Mouse (Mus musculus) kidney, postnatal 36 days (tissue): Measurements from ENCODE around the gene Kcnj6.

Experiments used
- DNase-seq, 2 experiments: peaks; one replicate each; pipeline ENCODE4 v3.0.0; 2021 to 2022; ENCODE audit warnings: mixed read lengths in 2 of 2

Gene Kcnj6

GRCm38 (mm10) chr16:94765129-94765528, 232.4 kb downstream of the Kcnj6 start:
- DNase-seq = no peak

- no peak for DNase-seq
These were observed 236.8 kb downstream of the Kcnj6 start for GRCm38 (mm10) chr16:94760732-94761131.

GRCm38 (mm10) chr16:94759761-94760160, 237.7 kb downstream of the Kcnj6 start:
- no peak for DNase-seq

GRCm38 (mm10) chr16:94758606-94759005, 238.9 kb downstream of the Kcnj6 start:
- DNase-seq = no peak

- no peak for DNase-seq
These were observed 241.1 kb downstream of the Kcnj6 start for GRCm38 (mm10) chr16:94756352-94756751.

GRCm38 (mm10) chr16:94753453-94753852, 244.0 kb downstream of the Kcnj6 start:
- no peak for DNase-seq

GRCm38 (mm10) chr16:94752781-94753180, 244.7 kb downstream of the Kcnj6 start:
- DNase-seq = no peak

GRCm38 (mm10) chr16:94745016-94745415, 252.5 kb downstream of the Kcnj6 start:
- DNase-seq = no peak

GRCm38 (mm10) chr16:94743853-94744501, 253.5 kb downstream of the Kcnj6 start:
- peak; percentile 47 to 62 for DNase-seq

GRCm38 (mm10) chr16:94737359-94737687, 260.2 kb downstream of the Kcnj6 start:
- no peak for DNase-seq

- no peak for DNase-seq
These were observed 260.8 kb downstream of the Kcnj6 start for GRCm38 (mm10) chr16:94736462-94737358.

- no peak for DNase-seq
These were observed 262.0 kb downstream of the Kcnj6 start for GRCm38 (mm10) chr16:94735472-94735871.

GRCm38 (mm10) chr16:94731027-94731426, 266.5 kb downstream of the Kcnj6 start:
- no peak for DNase-seq

- no peak for DNase-seq
These were observed 268.3 kb downstream of the Kcnj6 start for GRCm38 (mm10) chr16:94729236-94729635.

GRCm38 (mm10) chr16:94724747-94725211, 272.7 kb downstream of the Kcnj6 start:
- peak in 1 of 2 experiments; percentile 27 for DNase-seq

GRCm38 (mm10) chr16:94724061-94724596, 273.4 kb downstream of the Kcnj6 start:
- DNase-seq = peak; percentile 83 to 88

- no peak for DNase-seq
These were observed 274.6 kb downstream of the Kcnj6 start for GRCm38 (mm10) chr16:94722936-94723335.

GRCm38 (mm10) chr16:94721549-94722006, 275.9 kb downstream of the Kcnj6 start:
- no peak for DNase-seq

GRCm38 (mm10) chr16:94720476-94721153, 276.9 kb downstream of the Kcnj6 start:
- no peak for DNase-seq

GRCm38 (mm10) chr16:94719488-94719887, 278.0 kb downstream of the Kcnj6 start:
- no peak for DNase-seq

GRCm38 (mm10) chr16:94718919-94719318, 278.6 kb downstream of the Kcnj6 start:
- no peak for DNase-seq

GRCm38 (mm10) chr16:94717051-94717450, 280.4 kb downstream of the Kcnj6 start:
- DNase-seq = no peak

GRCm38 (mm10) chr16:94714483-94714882, 283.0 kb downstream of the Kcnj6 start:
- DNase-seq = peak; percentile 25 to 45
